Mouse (Mus musculus): Measurements from ENCODE around the gene Trip10.

The Trip10 gene

DNA sequence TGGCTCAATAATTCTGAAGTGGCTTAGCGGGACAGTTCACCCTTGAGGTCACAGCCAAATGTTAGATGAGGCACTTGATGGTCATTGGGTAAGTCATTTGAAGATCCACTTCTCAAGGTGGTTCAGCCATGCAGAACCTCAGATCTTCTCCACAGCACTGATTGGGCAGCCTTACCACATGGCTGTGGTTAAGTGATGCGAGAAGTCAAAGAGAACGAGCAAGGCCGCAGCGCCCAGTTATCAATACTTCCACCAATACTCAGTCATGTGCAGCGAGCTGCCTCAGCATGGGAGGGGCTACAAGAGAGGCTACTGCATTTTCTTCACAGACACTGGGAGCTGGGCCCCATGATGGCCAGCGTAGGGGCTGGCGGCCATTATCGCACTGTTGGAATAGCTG, 43.7 kb downstream of the Trip10 start:
- DNase-seq: no peak

DNA sequence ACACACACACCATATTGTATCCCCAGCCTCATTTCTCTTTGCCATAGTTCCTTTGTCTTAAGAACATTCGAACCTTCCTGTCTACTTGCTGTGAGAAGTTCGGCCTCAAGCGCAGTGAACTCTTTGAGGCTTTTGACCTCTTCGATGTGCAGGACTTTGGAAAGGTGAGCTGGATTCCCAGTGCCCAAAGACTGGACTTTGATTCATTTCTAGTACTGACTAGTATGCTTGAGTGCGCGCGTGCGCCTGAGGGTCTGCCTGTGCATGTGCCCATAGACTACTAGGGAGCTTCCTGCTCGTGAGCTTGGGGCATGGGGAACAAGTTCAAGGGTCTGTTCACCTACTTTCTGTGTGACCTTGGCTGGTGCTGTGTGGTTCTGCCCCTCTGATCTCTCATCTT, 46.7 kb downstream of the Trip10 start:
- no peak for DNase-seq

DNA sequence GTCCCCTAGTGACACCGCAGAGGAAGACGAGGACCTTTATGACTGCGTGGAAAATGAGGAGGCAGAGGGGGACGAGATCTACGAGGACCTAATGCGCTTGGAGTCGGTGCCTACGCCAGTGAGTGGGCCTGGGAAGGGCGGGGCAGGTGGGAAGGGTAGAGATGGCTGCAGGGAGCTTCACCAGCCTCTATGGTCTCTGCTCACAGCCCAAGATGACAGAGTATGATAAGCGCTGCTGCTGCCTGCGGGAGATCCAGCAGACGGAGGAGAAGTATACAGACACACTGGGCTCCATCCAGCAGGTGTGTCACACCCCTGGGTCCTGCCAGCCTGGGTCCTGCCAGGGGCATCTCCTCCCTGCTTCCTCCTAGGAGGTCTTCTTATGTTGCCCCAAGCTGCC, 47.8 kb downstream of the Trip10 start:
- no peak for DNase-seq

DNA sequence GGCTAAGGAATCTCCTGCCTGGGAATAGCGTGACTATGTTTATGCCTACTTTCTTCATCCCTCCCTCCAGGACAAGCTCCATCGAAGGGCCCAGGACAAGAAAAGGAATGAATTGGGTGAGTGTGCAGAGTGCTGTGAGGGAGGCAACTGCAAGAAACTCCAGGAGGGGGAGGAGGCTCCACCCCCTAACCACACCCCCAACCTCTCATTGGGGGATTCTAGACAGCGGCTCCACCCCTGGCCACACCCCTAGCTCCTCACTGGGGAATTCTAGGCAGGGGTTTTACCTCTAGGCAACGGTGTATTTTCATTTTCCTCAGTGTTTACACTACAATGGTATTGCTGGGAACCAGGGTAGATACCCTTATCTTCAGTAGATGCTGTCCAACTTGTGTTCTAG, 56.3 kb downstream of the Trip10 start:
- DNase-seq: no peak

DNA sequence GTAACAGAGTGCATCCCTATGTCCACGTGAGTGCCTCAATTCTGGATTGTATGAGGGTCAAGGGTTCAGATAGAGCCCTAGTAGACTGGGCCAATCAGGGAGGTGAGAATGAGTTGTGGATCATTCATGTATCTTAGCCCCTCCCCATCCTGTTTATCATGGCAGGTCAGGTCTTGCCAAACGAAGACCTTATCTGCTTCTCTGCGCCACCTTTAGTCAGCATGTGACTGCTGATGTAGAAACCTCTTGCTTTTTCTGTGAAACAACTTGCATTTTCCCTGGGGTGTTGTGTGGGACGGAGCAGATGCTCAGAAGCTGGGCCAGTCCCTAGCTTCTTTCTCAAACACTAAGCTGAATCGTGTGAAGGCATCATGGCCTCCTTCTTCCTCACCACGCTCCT, 57.8 kb downstream of the Trip10 start:
- DNase-seq: no peak

DNA sequence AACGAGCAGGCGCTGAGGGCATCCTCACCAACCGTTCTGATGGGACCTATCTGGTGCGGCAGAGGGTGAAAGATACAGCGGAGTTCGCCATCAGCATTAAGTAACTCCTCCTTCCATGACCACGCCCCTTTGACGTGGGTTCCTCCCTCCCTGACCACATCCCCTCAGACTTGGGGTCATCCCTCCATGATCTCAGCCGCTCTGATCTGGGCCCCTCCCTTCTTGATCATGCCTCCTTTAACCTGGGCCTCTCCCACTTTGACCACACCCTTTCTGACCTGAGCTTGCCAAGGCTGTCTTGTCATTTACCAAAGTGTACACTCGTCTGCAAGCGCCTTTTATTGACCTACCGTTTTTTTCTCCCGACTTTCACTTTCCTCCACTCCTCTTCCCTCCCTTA, 62.5 kb downstream of the Trip10 start:
- no peak for DNase-seq
